Mouse (Mus musculus) kidney, postnatal 14 days (tissue): ENCODE results near the gene Tbxas1.

Experiments used
- DNase-seq: peaks from one replicate; pipeline ENCODE4 v3.0.0; 2022; ENCODE audit warnings: mixed read lengths

The Tbxas1 gene

DNA sequence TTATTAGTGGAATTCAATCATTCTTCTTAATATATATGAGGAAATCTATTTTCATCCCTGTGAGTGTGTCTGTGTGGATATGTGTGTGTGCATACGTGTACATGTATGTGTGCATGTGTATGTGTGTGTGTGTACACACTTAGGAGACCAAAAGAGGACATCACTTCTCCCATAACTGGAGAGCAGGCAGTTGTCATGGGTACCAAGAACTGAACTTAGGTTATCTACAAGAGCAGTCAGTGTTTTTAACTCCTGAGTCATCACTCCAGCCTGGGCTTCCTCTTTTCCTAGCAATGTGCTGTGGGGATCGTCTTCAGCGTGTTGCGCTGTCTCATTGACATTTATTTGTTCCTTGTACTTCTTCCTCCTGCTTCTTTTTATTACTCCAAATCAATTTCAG lies 24.9 kb downstream of the Tbxas1 start:
- DNase-seq: no peak

DNA sequence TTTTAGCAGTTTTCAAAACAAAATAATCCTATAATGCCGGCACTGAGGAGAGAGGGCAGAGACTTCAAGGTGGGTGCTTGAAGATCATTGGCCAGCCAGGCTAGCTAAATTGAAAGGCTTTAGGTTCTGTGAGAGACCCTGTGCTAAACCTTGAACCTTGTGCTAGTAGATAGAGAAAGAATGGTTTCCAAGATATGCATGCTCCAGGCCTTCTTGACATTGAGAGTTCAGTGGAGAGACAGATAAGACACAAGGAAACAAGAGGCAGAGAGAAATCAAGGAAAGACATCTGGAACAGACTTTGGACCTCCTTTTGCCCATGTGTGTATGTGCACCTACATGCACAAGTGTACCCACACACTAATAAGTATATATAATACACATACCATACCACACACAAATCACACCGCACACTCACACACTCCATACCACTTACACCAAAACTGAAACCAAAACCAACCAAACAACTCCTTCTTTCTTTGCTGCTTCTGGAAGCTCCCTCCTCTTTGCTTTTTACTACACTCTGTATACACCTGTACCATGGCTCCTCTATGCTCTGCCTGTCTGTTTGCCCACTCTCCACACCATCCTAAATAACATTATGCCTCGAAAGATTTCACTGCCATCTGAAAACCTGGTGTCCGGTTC lies 25.4 kb downstream of the Tbxas1 start:
- no peak for DNase-seq

DNA sequence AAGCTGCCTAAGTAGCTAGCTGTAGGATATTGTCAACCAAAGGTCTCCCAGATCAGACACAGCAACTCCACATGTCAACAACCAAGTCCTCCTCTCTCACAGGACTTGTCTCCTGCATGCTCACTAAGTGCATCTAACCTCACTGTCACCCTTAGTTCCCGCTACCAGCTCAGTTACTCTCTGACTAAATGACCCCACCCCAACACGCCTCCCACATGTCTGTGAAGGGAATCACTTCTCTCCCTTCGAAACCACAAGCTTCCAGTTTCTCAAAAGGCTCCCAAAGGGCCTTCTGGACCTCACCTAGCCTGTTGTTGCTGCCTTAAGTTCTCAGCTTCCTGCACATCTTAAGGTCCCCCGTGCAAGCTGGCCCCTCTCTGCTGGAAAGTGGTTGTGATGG lies 25.9 kb downstream of the Tbxas1 start:
- no peak for DNase-seq

DNA sequence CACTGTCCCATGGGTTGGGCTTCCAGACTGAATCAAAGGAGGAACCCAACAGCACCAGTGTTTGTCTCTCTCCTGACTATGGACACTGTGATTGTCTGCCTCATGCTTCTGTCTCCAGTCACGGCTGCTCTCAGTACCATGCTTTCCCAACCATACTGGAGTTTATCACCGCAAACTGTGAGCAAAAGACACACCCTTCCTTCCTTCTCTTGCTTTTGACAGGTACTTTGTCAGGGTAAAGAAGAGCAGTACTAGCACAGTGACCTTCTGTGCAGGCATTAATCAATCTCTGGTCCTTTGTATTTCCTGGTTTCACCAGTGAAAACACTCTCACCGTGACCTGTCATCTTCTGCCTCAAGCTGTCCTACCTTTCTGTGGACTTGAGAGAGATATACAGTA lies 26.4 kb downstream of the Tbxas1 start:
- no peak for DNase-seq

DNA sequence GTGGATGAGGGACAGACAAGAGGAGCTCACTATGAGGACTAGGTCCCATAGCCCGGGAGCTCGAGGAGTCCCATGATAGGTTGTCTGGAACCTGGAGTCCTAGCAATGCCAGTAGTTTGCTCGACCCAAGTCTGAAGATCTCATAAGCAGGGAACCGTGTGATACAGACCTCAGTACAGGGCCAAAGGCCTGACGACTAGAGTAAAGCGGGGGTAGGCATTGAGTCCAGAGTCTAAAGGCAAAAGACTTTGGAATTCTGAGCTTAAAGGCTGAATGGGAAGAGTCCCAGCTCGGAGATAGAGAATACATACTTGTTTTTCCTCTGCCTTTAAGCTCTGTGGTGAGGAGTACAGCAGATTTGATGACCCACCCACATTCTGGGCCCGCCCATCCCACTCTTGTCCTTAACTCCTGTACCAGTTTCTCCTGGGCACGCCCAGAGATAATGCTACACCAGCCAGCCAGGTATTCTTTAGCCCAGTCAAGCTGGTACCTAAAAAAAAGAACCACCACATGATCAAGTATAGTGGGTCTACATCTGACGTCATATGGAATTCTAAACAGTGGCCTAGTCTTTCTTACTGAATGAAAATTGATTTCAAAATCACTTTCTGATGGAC lies 27.7 kb downstream of the Tbxas1 start:
- peak; percentile 50 for DNase-seq

DNA sequence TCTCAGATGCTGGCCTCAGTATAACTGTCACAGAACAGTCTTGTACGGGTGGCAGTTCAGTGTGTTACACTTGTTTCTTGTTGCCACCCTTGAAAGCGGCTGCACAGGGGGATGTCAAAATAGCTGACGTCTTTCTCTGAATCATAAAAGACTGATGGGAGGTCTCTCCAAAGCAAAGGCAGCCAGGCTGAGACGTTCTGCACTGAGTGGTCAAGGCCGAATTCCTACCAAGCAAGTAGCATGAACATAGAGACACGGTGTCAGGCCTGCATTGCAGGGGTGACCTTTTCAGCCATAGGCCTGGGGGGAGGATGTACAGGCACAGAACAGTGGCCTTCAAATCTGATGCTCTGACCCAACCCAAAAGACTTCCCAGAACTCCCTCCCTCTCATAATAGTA lies 30.8 kb downstream of the Tbxas1 start:
- no peak for DNase-seq

DNA sequence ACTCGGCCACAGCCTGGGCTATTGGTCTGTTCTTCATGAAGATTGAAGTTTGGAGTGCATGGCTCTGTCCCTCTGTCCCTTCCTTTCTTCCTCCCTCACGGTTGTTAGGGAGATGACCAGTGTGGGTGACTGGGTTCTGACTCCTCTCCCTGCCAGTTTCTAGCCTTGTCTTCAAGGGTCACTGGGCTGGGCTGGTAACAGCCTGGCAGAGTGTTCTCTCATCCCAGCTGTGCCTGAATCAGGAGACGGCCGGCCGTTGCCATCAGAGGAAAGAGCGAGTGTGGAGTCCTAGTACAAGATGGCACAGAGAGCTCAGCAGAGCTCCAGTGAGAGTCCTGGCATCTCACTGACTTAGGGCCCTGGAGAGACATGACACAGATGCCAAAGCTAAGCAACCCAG lies 33.2 kb downstream of the Tbxas1 start:
- DNase-seq: no peak

DNA sequence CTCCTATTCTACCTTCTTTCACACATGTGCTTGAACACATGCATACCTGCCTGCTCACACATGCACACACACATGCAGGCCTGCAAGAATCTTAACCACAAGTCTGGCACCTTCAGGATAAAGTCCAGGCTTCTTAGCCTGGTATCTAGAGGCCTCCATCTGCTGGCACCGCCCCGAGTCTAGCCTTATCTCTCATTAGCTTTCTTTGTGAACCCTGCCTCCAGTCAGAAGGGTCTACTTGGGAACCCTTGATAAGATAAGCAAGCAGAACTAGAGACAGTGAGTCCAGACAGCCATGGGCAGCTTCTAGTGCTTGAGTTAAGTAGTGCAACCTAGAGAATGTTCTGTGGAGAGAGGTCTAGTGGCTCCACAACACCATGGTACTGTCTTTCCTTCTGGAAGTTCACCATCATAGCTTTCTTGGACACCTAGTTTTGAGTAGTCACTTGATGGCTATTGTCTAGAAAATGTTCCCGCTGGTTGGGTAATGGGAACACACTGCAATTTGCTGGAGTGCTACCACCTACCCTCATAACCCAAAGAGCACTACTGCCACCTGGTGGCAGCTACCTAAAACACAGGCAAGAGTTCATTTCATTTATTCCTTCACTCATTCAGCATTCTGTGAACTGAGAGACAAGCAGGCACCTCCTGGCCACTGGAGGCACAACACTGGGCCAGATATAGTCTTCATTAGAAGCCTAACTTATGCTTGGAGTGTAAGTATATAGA lies 35.8 kb downstream of the Tbxas1 start:
- peak; percentile 79 for DNase-seq

DNA sequence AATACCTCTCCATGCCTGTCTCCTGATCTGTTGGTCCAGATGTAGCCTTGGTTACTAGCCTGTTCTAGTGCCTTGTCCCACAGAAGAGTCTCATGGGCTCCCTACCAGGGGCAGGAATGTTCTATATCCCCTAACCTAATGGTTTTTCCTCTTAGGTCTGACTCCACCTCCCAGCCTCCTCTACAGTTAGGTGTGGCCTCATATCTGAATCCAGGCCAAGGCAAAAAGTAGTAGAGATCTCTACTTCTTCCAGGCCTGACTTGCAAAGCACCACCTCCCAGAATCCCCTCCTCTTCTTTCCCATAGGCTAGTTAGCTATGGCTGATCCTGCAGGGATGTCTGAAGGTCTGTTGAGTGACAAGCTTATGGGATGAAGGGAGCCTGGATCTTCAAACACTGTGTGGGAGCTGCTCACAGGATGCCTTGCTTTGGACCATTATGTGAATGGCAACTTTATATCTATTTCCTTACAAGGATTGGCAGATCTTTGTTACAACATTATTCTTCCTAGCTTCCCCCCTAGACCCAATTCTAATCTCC lies 37.0 kb downstream of the Tbxas1 start:
- no peak for DNase-seq

DNA sequence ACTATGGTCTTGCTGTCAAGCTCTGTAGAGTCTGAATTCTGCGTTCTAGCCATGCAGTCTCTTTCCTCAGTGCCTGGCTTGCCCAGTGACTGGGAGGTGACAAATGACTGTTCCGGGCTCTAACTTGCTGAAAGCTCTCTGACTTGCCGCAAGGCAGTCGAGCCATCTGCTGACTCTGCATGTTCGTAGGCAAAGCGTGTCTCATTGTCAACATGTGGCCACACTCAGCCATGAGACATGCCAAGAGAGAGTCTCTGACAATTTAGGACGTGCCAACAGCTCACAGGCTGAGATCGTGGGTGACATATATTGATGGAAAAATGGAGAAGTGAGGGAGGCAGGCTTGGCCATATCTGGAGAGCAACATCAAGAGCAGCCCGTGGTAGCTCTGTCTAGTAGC lies 37.6 kb downstream of the Tbxas1 start:
- DNase-seq: no peak

DNA sequence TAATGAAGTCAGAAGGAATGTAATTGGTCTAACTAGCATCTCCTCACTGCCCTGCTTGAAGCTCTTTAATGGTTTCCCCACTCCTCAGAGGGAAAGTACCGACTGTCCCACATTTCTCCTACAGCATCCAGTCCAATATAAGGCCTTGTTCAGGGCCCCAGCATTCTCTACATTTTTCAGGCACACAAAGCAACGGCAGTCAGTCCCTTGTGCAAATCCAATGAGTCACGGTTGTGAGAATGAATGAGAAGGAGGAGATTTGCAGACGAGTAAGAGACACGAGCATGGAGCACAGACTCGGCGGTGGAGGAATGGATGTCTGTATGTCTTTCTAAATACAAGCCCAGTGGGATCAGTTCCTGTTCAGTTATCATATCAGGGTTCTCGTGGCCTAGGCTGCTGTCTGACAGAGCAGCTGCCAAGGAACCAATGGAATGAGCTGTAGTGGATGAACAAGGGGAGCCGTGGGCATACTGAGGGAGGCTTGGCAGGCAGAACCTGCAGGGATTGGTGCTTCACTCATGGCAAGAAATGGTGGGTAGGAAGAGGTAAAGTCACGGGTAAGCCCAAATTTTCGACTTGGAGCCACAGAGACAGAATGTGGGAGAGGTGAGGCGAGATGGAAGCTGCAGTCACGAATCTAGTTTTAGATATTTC lies 38.3 kb downstream of the Tbxas1 start:
- DNase-seq: no peak

DNA sequence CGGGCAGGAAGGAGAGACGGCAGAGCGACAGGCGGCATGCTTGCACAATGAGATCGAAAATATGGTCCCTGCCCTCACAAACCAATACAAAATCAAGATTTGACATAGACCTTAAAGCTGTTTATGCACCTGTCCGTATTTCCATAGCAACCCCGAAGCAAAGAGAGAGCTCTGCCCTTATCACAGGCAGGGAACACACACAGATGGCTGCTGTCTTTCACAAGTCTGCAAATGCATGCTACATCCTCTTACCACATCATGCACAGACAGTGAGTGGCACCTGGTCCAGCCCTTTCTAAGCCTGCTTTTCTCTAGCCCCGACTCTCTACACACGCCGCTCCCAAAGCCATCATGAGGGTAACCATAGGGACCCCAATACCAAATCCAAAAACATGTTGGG lies 39.0 kb downstream of the Tbxas1 start:
- DNase-seq: no peak

DNA sequence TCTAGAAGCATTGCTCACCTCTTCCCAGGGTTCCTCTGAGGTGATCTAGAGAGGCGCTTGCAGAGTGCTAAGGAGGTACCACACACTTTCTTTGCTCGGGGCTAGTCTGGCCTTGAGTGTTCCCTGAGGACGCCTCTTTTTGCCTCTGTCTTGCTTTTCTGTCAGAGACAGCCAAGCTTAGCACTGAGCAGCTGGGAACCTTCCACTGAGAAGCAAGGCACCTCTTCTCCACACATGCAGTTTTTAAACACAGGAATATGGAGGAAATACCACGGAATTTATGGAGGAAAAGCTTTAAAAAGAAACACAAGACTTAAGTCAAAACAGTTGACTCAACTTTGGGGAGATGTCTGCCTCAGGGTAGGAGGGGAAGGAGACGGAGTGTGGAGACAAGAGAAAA lies 40.6 kb downstream of the Tbxas1 start:
- no peak for DNase-seq

DNA sequence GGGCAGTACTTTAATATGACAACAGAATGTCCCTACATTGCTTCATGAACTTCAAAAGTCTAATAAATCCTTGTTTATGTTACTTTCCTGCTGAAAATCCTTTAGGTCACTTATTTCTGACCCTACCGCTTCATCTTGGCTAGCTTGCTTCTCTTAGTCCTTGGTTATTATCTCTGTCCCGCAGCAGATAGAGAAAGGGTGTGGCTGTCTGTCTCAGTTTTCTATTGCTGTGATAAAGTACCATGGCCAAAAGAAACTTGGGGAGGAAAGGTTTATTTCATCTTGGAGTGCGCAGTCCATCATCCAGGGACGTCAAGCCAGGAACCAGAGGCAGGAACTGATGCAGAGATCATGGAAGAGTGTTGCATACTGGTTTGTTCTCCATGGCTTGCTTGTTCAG lies 41.4 kb downstream of the Tbxas1 start:
- DNase-seq: no peak

DNA sequence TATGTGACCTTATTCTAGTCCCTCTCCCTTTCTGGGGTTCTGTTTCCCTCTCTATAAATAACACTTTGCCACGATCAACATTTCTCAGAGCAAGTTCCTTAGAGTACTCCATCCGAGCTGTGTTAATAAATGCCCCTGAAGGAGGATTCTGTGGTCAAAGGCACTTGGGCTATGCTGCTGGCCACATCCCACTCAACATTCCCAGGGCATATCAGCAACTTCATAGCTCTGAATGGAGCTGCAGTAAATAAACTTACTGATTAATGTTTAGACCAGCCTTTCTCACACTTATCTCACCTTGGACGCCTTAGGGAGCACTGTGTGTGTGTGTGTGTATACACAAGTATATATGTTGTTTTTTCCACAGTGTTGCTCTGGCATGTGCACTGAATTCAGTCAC lies 42.2 kb downstream of the Tbxas1 start:
- peak; percentile 33 for DNase-seq

DNA sequence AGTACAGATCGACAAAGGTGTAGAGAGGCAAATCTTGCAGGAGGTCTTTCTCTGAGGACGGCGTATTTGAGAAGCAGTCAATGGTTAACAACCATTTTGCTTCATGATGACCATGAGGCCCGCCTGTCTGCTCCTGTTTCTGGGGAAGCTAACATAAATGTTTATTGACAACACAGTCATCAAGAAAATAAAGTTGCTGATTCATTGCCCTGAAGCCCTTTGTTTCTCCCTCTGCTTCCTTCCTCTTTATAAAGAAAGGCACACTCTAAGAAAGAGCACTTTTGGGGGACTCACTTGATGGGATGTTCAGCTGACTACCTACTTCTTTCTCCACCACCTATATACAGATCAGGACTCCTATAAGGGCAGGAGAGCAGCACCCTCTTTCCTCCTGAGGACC lies 43.5 kb downstream of the Tbxas1 start:
- no peak for DNase-seq

DNA sequence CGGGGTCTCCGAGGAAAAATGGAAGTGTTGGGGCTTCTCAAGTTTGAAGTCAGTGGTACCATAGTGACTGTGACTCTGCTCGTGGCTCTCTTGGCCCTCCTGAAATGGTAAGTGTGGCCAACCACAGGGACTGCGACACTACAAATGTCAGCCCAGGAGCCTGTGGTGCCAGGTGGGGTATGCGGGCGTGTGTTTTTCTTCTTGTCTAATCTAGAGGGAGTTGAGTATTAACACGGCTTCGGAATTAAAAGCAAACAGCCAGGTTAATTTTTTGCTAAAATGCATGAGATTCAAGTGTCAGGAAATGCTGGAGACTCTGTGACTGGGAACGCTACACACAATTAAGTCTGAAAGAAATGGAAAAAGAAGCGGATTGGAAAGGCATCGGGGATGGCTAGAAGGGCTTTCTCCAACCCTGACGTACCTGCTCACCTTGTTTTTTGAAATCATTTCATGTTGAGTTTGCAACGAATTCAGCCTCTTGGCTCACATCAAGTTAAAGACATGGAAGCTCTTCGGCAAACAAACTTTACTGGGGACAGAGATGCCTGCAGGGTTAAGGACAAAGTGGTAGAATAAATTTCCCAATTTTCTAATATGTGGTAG lies 44.0 kb downstream of the Tbxas1 start:
- DNase-seq: peak; percentile 79

DNA sequence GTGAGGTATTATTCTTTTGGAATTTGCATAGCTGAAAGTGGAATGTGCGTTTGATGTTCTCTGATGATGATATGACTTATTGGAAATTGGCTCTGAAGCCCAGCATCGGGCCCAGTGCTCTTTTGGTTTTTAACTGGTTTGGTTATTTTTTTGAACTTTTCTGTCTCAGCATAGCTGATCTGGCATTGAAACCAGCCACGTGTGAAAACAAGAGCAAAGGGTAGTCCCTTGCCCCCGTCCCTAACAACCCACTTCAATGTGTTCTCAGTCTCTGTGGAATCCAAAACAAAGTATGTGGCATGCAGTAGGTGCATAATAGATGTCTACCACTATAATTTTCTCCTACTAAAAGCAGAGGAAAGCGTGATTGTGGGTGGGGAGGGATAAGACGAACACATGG lies 44.9 kb downstream of the Tbxas1 start:
- DNase-seq: peak; percentile 43

DNA sequence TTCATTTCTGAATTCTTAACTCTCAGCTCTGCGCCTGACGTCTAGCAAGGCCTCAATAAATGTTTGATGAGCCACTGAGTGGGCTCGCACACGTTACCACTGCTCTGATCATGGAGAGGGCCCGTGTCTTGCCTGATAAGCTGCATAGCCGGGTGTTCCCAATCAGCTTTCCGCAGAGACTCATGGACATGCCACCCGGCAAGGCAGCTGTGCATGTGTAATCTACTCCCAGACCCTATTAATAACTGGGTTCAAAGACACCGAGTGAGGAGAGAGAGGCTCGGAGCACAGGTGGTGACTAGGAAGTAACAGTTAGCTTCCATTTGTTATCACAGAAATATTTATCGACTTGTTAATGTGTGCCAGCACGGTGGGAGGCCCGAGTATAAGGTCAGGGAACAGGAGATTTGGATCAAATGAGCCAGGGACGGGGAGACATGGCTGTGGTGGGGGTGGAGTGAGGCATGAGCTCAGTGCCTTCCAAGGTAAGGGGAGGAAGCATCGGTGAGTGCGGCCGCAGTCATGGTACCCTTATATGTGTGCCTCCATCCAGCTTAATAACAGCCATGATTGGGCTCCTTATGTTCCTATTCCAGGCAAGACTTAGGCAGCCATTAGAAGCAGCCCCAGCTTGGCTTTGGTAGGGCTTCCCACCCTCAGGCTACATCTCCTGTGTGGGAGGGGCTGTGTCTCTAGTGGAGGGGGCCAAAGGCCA lies 46.0 kb downstream of the Tbxas1 start:
- no peak for DNase-seq

DNA sequence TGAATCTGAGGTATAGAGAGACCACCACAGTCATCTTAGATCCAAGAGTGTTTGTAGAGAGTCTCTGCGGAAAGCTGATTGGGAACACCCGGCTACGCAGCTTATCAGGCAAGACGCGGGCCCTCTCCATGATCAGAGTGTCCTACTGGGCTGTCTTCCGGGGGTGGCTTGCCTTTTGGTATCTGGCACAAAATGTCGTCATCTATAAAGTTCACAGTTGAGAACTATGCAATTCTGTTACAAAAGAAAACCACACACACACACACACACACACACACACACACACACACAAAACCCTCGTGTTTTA lies 46.6 kb downstream of the Tbxas1 start:
- no peak for DNase-seq

DNA sequence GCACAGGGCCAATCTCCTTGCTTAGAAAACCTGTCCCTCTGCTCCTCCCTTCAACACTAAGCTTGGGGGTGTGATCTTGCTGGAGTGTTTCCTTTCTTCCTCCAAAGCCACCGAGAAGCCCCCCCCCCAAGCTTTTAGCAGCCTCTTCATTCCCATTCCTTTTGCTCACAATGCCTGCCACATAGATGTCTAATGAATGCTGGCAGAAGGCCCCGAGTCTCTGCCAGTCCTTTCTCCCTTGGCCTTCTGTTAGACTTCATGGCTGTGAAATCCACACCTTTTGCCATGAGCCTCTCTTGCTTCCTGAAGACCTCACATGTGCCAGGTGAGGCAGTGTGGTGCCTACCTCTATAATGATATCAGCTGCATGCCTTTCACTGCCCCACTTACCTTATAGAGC lies 47.3 kb downstream of the Tbxas1 start:
- no peak for DNase-seq

DNA sequence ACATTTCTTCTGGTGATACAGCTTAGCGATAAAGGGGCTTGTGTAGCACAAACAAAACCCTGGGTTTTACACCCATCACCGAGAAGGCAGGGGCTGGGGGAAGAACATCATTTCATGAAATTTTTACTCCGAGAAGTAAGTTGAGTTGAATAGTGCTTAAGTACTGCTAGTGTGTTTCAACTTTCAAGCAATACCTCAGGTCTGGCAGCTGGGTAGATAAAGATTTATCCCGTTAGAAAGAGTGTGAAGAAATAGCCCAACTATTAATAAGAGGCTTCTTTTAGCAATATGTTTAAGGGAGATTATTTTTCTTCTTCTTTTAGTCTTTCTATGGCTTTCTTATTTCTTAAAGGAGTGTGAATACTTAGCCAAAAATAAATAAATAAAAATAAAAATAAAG lies 48.2 kb downstream of the Tbxas1 start:
- no peak for DNase-seq
